Mouse (Mus musculus): ENCODE results near the gene Lmo7.

Lmo7 gene

GRCm38 (mm10) chr14:101836401-101836800, 106.6 kb downstream of the Lmo7 start:
- no peak for DNase-seq (ENCODE audit: low read depth in 1 of 2, low spot score in 2 of 2)

GRCm38 (mm10) chr14:101837176-101837575, 107.4 kb downstream of the Lmo7 start:
- DNase-seq (ENCODE audit: low read depth in 1 of 2, low spot score in 2 of 2) = no peak

GRCm38 (mm10) chr14:101838231-101838839, 108.6 kb downstream of the Lmo7 start:
- DNase-seq (ENCODE audit: low read depth in 1 of 2, low spot score in 2 of 2) = no peak

DNA sequence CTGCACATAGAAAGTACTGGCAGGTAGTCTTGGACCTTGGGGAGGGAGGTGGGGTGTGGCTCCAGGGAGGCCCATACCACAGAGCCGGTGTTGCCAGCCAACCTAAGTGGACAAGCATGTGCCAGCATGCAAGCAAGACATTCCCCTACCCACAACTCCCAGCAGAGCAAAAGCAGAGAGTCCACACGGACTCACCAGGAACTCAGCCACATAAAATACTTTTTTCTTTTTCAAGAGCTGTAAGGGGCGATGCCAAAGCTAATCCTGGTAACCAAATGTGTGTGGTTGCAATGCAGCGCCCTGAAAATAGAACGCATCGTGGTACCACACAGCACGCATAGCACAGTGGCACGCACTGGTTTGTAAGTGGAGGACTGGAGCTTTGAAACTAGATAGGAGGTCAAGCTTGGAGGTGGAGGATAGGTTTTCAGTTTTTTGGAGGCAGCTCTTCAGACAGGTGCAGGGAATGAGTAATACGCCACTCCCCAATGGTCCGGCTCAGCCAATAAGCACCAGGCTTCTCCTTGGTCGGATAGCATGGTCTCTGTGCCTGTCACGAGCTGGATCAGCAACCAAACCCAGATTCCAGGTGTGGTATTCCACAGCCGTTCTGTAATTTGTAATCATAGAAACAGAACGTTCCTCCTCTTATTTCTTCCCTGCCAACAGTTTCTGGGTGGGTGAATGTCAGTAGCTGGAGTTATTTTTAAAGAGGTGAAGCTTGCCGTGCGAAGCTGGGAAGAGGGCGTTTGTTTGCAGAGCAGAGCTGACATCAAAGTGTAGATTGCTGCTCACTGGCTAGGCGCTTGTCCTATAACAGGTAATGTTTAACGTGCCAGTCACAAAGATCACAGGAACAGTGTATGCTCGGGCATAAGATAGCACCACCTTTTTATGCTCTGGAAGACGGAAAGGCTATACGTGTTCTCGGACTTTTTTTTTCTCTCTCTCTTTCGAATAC, 110.3 kb downstream of the Lmo7 start:
- DNase-seq (ENCODE audit: low read depth in 1 of 2, low spot score in 2 of 2) = no peak

GRCm38 (mm10) chr14:101841271-101841670, 111.5 kb downstream of the Lmo7 start:
- no peak for DNase-seq (ENCODE audit: low read depth in 1 of 2, low spot score in 2 of 2)

GRCm38 (mm10) chr14:101842521-101842920, 112.8 kb downstream of the Lmo7 start:
- DNase-seq (ENCODE audit: low read depth in 1 of 2, low spot score in 2 of 2) = no peak

GRCm38 (mm10) chr14:101843443-101843842, 113.7 kb downstream of the Lmo7 start:
- no peak for DNase-seq (ENCODE audit: low read depth in 1 of 2, low spot score in 2 of 2)

DNA sequence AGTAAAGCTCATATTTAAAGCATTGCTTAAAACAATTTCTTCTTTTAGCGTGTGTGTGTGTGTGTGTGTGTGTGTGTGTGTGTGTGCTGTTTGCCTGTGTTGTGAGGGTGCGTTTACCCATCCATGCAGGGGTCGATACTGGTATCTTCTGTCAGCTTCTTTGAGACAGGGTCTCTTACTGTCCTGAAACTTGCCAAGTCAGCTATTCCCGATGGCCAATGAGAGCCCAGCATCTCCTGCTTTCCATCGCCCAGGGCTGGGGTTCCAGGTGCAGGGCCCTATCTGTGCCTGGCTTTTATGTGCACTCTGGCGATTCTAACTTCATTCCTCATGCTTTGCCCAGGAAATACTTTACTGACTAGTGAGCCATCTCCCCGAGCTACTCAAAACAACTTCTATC, 114.7 kb downstream of the Lmo7 start:
- DNase-seq (ENCODE audit: low read depth in 1 of 2, low spot score in 2 of 2) = no peak

DNA sequence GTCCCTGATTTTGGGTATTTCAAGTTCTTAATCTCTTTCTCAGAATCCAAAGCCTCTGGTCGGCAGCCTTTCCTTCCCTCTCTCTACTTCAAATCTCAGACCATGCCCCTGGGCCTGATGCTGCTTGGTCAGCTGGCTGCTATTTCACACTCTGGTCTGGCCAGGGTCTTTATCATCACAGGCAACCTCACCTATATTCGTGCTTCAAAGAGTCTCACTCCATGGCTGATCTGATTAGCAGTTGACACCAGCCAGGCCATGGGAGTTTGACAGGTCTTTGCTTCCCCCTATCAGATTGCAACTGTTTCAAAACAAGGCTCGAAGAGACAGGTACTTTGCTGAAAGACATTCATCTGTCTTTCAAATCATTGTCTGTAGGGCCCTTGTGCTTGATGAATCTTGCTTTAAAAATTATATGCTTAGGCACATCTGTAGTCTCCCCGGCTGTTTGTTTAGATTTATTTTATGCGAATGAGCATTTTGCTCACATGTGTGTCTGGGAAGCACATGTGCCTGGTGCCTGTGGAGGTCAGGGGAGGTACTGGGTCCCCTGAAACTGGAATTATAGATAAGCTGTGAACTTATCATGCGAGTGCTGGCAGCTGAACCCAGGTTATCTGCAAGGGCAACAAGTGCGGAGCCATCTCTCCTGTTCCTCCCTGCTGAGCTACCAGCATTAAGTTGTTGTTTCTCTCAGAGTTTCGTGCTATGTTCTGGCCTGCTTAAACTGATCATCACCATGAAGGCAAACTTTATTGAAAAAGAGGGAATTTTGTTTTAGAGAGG, 116.5 kb downstream of the Lmo7 start:
- no peak for DNase-seq (ENCODE audit: low read depth in 1 of 2, low spot score in 2 of 2)

DNA sequence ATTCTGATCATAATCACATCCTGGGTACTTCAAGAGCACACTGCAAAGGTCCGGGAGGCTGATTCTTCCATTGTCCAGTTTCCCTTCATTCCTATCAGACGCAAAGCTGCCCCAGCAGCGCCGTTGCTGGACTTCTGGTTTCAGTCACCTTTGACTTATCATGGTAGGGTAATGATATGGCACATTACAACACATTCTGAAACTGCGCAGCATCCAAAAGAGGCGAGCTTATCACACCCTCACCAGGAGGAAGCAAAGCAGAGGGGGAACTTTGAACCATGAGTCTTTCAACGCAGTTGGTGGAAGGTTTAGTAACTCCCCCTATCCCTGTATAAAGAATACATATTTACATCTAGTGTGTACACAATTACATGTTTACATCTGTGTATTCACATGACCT, 117.8 kb downstream of the Lmo7 start:
- DNase-seq (ENCODE audit: low read depth in 1 of 2, low spot score in 2 of 2) = no peak

DNA sequence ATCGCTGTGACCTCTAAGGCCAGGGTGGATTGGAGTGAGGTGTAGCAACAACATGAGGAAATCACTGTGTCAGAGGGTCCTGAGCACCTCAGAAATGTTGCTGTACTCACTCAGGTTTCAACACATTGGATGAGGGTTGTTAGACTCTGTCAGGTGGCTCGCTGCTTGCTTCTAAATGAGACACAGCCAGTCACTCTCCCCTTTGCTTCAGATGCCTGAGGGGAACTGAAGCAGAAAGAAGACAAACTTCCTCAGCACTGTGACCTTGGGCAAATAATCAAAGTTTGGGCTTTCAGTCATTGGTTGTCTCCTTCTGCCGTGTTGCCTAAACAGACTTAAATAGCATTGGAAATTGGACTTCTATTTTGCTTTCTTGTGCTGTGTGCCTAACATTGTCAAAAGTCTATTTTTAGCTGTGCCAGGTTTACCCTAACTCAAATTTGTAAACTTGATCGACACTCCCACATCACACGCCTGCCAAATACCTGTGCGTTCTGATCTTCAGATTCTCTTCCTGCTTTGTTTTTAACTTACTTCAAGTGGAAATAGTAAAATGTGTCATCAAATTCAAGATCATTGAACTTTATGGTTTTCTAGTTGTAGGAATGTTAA, 122.9 kb downstream of the Lmo7 start:
- DNase-seq (ENCODE audit: low read depth in 1 of 2, low spot score in 2 of 2) = no peak

GRCm38 (mm10) chr14:101853207-101853606, 123.5 kb downstream of the Lmo7 start:
- DNase-seq (ENCODE audit: low read depth in 1 of 2, low spot score in 2 of 2) = no peak

- DNase-seq (ENCODE audit: low read depth in 1 of 2, low spot score in 2 of 2) = no peak
Observed at GRCm38 (mm10) chr14:101853722-101854121, 124.0 kb downstream of the Lmo7 start.

- DNase-seq (ENCODE audit: low read depth in 1 of 2, low spot score in 2 of 2) = no peak
Observed at GRCm38 (mm10) chr14:101854226-101854625, 124.5 kb downstream of the Lmo7 start.

DNA sequence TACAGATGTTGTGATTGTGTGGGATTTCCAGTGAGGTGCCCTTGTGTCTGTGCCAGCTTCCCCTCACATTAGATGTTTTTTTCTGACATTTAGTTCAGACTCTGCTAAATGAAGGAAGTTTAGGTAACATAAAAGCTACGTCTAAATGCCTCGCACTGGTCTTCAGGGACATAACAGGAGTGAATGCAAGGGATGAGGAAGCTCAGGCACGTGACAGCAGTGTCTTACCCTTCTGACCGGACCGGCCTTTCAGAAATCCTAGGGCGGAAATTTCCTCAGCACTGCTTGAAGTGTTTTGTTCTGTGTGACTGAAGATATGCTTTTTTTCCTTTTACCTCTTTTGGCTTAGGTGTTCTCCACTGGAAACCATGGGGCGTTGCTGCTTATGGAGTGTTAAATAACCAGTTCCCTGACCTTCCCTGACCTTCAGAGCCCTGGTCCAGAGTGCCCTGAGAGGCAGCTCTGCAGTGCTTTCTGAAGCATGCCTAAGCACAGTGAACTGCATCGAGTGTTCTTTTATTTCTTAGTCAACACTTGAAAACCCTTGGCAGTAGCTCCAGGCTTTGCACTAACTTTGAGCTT, 129.6 kb downstream of the Lmo7 start:
- no peak for DNase-seq (ENCODE audit: low read depth in 1 of 2, low spot score in 2 of 2)

GRCm38 (mm10) chr14:101862088-101862487, 132.3 kb downstream of the Lmo7 start:
- DNase-seq (ENCODE audit: low read depth in 1 of 2, low spot score in 2 of 2) = no peak

DNA sequence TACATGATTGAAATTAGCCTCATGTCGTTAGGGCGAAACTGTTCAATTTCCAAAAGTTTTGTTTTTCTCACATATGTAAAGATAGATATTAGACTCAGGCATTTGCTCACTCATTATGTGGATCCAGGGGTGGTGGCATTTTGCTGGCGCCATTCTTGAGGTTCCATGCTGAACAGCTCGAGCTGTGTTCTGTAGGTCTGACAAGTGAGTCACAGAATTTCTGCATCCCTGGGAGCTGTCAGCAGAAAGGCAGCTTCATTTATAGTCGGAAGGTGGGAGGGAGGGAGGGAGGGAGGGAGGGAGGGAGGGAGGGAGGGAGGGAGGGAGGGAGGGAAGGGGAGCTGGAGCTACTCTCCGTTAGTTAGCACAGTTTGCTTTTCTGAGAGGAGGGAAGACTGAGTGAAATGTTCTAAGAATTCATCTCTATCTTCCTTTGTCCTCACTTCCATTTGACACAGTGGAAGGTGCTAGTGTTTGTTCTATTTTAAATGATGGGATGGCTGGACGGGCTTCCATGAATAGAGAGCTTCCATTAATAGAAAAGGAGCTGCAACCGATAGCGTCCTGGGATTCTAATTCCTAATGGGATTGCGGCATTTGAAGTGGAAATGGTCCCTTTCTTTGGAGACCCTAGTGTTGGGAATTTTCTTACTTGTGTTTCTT, 137.4 kb downstream of the Lmo7 start:
- no peak for DNase-seq (ENCODE audit: low read depth in 1 of 2, low spot score in 2 of 2)

DNA sequence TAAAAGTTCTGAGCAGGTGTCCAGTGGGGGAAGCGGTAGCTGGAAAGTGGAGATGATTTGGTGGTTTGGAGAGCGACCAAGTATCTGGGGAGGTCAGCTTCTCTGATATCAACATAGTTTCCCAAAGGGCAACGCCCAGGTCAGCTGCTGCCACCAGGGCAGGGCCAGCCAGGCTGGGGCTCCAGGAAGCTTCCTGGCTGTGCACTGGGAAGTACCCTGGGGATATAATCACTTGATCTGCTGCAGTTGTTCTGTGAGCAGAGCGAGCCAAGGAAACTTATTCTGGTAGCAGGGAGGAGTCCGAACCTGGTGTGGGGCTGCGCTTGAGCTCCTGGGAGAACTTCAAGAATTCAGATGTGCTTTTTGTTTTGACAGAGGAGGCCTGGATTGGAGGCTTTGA, 139.4 kb downstream of the Lmo7 start:
- no peak for DNase-seq (ENCODE audit: low read depth in 1 of 2, low spot score in 2 of 2)

DNA sequence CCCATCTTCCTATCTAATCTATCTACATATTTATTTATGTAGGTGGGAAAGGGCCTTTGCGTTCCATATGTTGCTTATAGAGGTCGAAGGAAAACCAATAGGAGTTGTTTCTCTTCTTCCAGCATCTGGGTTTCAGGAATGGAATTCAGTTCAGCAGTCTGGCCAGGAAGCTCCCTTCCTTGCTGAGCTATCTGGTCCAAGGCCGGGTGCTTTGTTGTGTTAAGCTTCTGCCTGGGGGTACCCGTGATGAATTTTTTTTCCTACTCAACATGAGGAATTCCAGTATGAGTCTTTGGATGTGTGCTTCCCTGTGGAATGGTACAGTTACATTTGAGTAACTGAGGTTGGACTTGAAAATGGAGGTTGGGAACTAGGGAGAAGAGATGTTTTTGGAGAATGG, 139.9 kb downstream of the Lmo7 start:
- no peak for DNase-seq (ENCODE audit: low read depth in 1 of 2, low spot score in 2 of 2)

GRCm38 (mm10) chr14:101870171-101870902, 140.6 kb downstream of the Lmo7 start:
- DNase-seq (ENCODE audit: low read depth in 1 of 2, low spot score in 2 of 2) = no peak

All from monocyte, adult 2 months (primary cell).